Mouse (Mus musculus) ES-Bruce4 (cell line): Measurements from ENCODE around the gene Hemk1. TPM values are rescaled to one million over a fixed set of nuclear protein-coding genes. Genes with fewer than 3 reads are reported as not detected.

ENCODE experiments used
- H3K27ac ChIP-seq: 2 replicates; pipeline ENCODE4 v1.5.1; 2012; ENCODE audit warnings: low read length, inconsistent platforms; ENCODE audit not compliant: insufficient read depth
- H3K27me3 ChIP-seq: 2 replicates; pipeline ENCODE4 v1.6.1; 2012; ENCODE audit warnings: mild to moderate bottlenecking, low read length, inconsistent platforms; ENCODE audit not compliant: control insufficient read depth, poor library complexity, insufficient read depth, severe bottlenecking
- H3K36me3 ChIP-seq: 2 replicates; pipeline ENCODE4 v1.6.1; 2012; ENCODE audit warnings: inconsistent platforms, mild to moderate bottlenecking, low read length, moderate library complexity; ENCODE audit not compliant: control insufficient read depth, poor library complexity, insufficient read depth, severe bottlenecking
- H3K4me1 ChIP-seq: one replicate; pipeline ENCODE4 v1.8.1; 2011; ENCODE audit warnings: low read length; ENCODE audit not compliant: control insufficient read depth, insufficient read depth
- H3K4me3 ChIP-seq: 2 replicates; pipeline ENCODE4 v1.5.1; 2011; ENCODE audit warnings: low read depth, mild to moderate bottlenecking, low read length
- H3K9ac ChIP-seq: 2 replicates; pipeline ENCODE4 v1.6.1; 2012; ENCODE audit warnings: low read depth, mild to moderate bottlenecking, inconsistent platforms; ENCODE audit not compliant: poor library complexity, severe bottlenecking
- H3K9me3 ChIP-seq: replicated peaks from 2 replicates; pipeline ENCODE4 v1.6.1; 2012; ENCODE audit warnings: mild to moderate bottlenecking, low read length, inconsistent platforms; ENCODE audit not compliant: control insufficient read depth, poor library complexity, insufficient read depth, severe bottlenecking
- CTCF ChIP-seq: IDR thresholded peaks from one replicate; pipeline ENCODE4 v1.8.1; 2011; ENCODE audit warnings: low read depth, low read length
- EP300 ChIP-seq: IDR thresholded peaks from 2 replicates; pipeline ENCODE4 v1.6.1; 2011; ENCODE audit warnings: low read depth, low read length; ENCODE audit not compliant: insufficient read depth
- POLR2A ChIP-seq: IDR thresholded peaks from one replicate; pipeline ENCODE4 v1.8.1; 2011; ENCODE audit warnings: low read length; ENCODE audit not compliant: insufficient read depth
- polyA plus RNA-seq: library from polyadenylated mRNA; stranded (reverse); fragments of >200 nt; gene quantifications from 2 replicates; pipeline ENCODE4 v1.2.4, GENCODE M21; 2011; ENCODE audit warnings: low read depth; ENCODE audit not compliant: missing spikeins, insufficient read depth, insufficient read length

Gene Hemk1
- polyA plus RNA-seq, 1 experiment, result 11.0 TPM

GRCm38 (mm10) chr9:107296501-107296965 is 41.6 kb downstream of the Hemk1 start:
- H3K9ac ChIP-seq, result peak overlapping the region; percentile 73
- H3K9me3 ChIP-seq, result no peaks in the 10 kb centered on the region
- peaks cover 10% of the 10 kb centered on the region for H3K36me3 ChIP-seq
- peak overlapping the region; percentile 90 for H3K4me3 ChIP-seq
- peak overlapping the region; percentile 69 for H3K27ac ChIP-seq
- peaks cover 8% of the 10 kb centered on the region for H3K4me1 ChIP-seq
- TF ChIP-seq POLR2A, result no peak
- TF ChIP-seq CTCF, result no peak
- TF ChIP-seq EP300, result no peak
- H3K27me3 ChIP-seq, result no peaks in the 10 kb centered on the region

- H3K27me3 ChIP-seq, result no peaks in the 10 kb centered on the region
- 0 out of 2 replicates have a peak, but pooled peaks cover 6% of the 10 kb centered on the region for H3K36me3 ChIP-seq
- no peak for TF ChIP-seq CTCF
- TF ChIP-seq EP300, result no peak
- no peak for TF ChIP-seq POLR2A
- no peaks in the 10 kb centered on the region for H3K9me3 ChIP-seq
- H3K4me3 ChIP-seq, result peak overlapping the region; percentile 30
- peak overlapping the region; percentile 73 for H3K9ac ChIP-seq
- peaks cover 6% of the 10 kb centered on the region for H3K4me1 ChIP-seq
- H3K27ac ChIP-seq, result peak overlapping the region; percentile 10; the same call in 1 of the 2 replicates
Observed at GRCm38 (mm10) chr9:107296041-107296440, 42.1 kb downstream of the Hemk1 start.

- TF ChIP-seq CTCF, result no peak
- no peak for TF ChIP-seq POLR2A
- TF ChIP-seq EP300, result no peak
- H3K4me3 ChIP-seq, result peak within 1 kb of the TSS; percentile 90
- H3K9me3 ChIP-seq, result no peaks in the 10 kb centered on the region
- H3K27me3 ChIP-seq, result no peaks in the 10 kb centered on the region
- H3K27ac ChIP-seq, result peak within 1 kb of the TSS; percentile 69
- peak within 1 kb of the TSS; percentile 73 for H3K9ac ChIP-seq
- H3K4me1 ChIP-seq, result peaks cover 6% of the 10 kb centered on the region
- H3K36me3 ChIP-seq, result 0 out of 2 replicates have a peak, but pooled peaks cover 4% of the 10 kb centered on the region
Observed at GRCm38 (mm10) chr9:107296016-107296040, 42.3 kb downstream of the Hemk1 start, which contains the start of gene Cish. Gene Cish (plus strand): TSS chr9:107296026.

DNA sequence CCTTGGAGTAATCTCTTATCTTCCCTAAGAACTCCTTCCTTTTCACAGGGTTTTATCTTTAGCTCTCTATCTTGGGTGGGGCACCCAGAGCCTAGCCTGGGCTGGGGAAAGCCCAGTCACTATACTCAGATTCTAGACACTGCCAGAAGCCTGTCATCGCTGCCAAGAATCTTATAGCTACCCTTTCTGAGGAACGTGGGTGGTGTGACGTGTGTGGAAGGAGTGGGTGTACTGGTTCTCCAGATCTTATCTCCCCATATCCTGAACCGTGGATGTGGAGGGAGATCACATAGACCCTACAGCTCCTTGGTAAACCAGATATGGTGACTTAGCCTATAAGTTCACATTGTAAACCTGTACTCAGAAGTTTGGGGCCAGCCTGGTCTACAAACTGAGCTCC is 42.5 kb downstream of the Hemk1 start:
- Histone ChIP-seq H3K9ac (no peak overlapping the region), H3K9me3 (no peaks in the 10 kb centered on the region), H3K4me3 (no peak overlapping the region), H3K36me3 (0 out of 2 replicates have a peak, but pooled peaks cover 1% of the 10 kb centered on the region), H3K27me3 (no peaks in the 10 kb centered on the region), H3K27ac (peak overlapping the region; percentile 10; the same call in 1 of the 2 replicates), H3K4me1 (peaks cover 6% of the 10 kb centered on the region)
- TF ChIP-seq CTCF, result no peak
- no peak for TF ChIP-seq POLR2A
- TF ChIP-seq EP300, result no peak

- Histone ChIP-seq H3K36me3 (no peaks in the 10 kb centered on the region), H3K4me1 (peaks cover 6% of the 10 kb centered on the region), H3K27ac (no peak overlapping the region), H3K9ac (no peak overlapping the region), H3K27me3 (no peaks in the 10 kb centered on the region), H3K9me3 (no peaks in the 10 kb centered on the region), H3K4me3 (no peak overlapping the region)
- TF ChIP-seq CTCF (peak; percentile 94), EP300 (no peak)
Observed at GRCm38 (mm10) chr9:107294249-107294648, 43.9 kb downstream of the Hemk1 start.

DNA sequence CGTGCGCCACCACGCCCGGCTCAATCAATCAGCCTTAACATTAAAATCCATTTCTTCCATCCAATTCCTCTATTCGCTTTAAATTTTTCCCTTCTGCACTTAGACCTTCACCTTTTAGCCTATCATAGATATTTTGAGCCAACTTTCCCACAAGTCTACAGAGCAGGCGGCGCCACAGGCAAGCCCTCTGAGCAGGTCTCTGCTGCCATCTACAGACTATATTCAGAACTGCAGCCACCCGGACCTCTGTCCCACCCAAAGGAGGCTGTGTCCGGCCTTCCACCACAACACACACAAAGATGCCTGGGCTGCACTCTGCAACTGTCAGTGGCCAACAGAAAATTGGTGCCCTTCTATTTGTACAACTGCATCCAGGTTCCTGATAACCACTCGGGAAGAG is 47.3 kb downstream of the Hemk1 start:
- no peaks in the 10 kb centered on the region for H3K9me3 ChIP-seq
- H3K4me1 ChIP-seq, result peaks cover 8% of the 10 kb centered on the region
- H3K9ac ChIP-seq, result no peak overlapping the region
- H3K4me3 ChIP-seq, result no peak overlapping the region
- no peaks in the 10 kb centered on the region for H3K27me3 ChIP-seq
- no peaks in the 10 kb centered on the region for H3K36me3 ChIP-seq
- H3K27ac ChIP-seq, result no peak overlapping the region
- TF ChIP-seq POLR2A (no peak), EP300 (no peak), CTCF (peak; percentile 91)
